Mouse (Mus musculus): Measurements from ENCODE around the gene Myo1b. TPM values are rescaled to one million over a fixed set of nuclear protein-coding genes. Genes with fewer than 3 reads are reported as not detected.

Gene Myo1b
- total and polyA plus RNA-seq, 3 experiments = not detected

DNA sequence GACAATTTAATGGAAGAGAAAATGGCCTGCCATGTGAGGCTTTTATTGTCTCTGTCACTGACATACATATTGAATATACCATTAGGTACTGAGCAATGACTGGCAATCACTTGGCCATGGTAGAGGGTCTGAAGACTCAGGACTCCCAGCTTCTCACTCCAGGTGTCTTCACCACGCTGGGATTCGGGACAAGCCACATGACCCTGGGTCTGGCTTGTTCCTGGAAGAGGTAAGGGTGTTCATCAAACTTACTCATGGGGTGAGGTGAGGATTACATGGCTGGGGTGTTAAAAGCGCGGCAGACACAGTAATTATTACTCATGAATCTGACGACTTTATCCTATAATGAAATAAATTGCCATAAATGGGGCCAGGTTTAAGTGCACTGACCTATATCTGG is 405 bp upstream of the Myo1b start:
- DNase-seq (ENCODE audit: low read depth, low spot score) = no peak
- H3K36me3 ChIP-seq (ENCODE audit: control insufficient read depth in 1 of 2, insufficient read depth in 2 of 2, low read length in 2 of 2) = no peaks in the 10 kb centered on the region
- TF ChIP-seq ELF1 (IDR thresholded peaks at IDR 0.05; ENCODE audit: low read depth, low read length) (no peak), MAZ (IDR thresholded peaks at IDR 0.05; ENCODE audit: low read depth, low read length) (no peak), RAD21 (IDR thresholded peaks at IDR 0.05; ENCODE audit: low read depth, low read length) (no peak), ZC3H11A (IDR thresholded peaks at IDR 0.05; ENCODE audit: low read depth, low read length) (no peak), MEF2A (IDR thresholded peaks at IDR 0.05; ENCODE audit: extremely low read depth, insufficient replicate concordance, low read depth, low read length, poor library complexity, severe bottlenecking) (no peak), ZMIZ1 (IDR thresholded peaks at IDR 0.05; ENCODE audit: low read depth, low read length) (no peak), CTCF (IDR thresholded peaks at IDR 0.05 in 2 of 3, conservative IDR thresholded peaks at IDR 0.05 in 1 of 3; ENCODE audit: control insufficient read depth in 1 of 3, insufficient read depth in 1 of 3, low read depth in 2 of 3, low read length in 3 of 3, poor library complexity in 1 of 3, severe bottlenecking in 1 of 3) (no peak), POLR2AphosphoS2 (IDR thresholded peaks at IDR 0.05; ENCODE audit: low read length) (no peak), UBTF (IDR thresholded peaks at IDR 0.05; ENCODE audit: borderline replicate concordance, insufficient read depth, low read depth, low read length) (no peak), USF1 (IDR thresholded peaks at IDR 0.05; ENCODE audit: low read depth, low read length) (no peak), ZKSCAN1 (IDR thresholded peaks at IDR 0.05; ENCODE audit: low read depth, low read length) (no peak), KAT2A (conservative IDR thresholded peaks at IDR 0.05; ENCODE audit: low read depth, low read length) (no peak), SIN3A (IDR thresholded peaks at IDR 0.05; ENCODE audit: low read length) (no peak)
- H3K27me3 ChIP-seq (ENCODE audit: control insufficient read depth in 1 of 2, insufficient read depth in 2 of 2, low read length in 2 of 2) = no peaks in the 10 kb centered on the region
- H3K4me1 ChIP-seq (ENCODE audit: control insufficient read depth in 1 of 2, insufficient read depth in 2 of 2, low read length in 2 of 2) = no peaks in the 10 kb centered on the region
- H3K9ac ChIP-seq (ENCODE audit: control insufficient read depth, low read depth, low read length, poor library complexity, severe bottlenecking) = no peak overlapping the region
- no peak overlapping the region for H3K27ac ChIP-seq (ENCODE audit: control insufficient read depth, low read depth, low read length)
- H3K4me3 ChIP-seq (ENCODE audit: control insufficient read depth in 1 of 2, insufficient read depth in 1 of 2, low read depth in 2 of 2, low read length in 2 of 2) = no peak overlapping the region
- no peaks in the 10 kb centered on the region for H3K9me3 ChIP-seq (replicated peaks; ENCODE audit: insufficient read depth, low read length)
- no peaks in the 10 kb centered on the region for H3K79me2 ChIP-seq (ENCODE audit: control insufficient read depth, insufficient read depth, low read length, poor library complexity)

DNA sequence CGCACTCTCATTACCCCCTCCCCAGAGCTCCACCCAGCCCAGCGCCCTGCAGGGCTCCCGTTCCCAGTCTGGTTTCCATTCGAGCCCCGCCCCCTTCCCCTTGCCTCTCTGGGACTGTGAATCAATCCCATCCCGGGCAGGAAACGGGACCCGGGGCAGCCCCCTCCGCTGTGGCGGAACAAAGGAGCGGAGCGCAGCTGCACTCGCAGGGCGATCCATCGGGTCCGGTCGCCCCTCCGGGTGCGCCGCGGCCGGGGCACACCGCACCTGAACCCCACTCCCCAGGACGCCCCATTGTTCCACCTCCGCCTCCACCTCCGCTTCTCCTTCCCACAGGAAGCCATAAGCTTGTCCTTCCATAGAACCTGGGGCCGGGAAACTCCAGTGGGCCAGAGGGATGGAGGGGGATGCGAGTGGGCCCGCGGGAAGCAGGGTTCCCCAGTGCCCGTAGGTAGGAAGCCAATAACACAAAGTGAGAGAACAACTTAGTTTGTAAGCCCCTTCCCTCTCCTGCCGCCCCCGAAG is 758 bp downstream of the Myo1b start:
- no peak for TF ChIP-seq POLR2AphosphoS2 (IDR thresholded peaks at IDR 0.05; ENCODE audit: low read length)
- no peak for TF ChIP-seq E2F4 (IDR thresholded peaks at IDR 0.05; ENCODE audit: borderline replicate concordance, low read depth, low read length)
- TF ChIP-seq RAD21 (IDR thresholded peaks at IDR 0.05; ENCODE audit: low read depth, low read length) = no peak
- TF ChIP-seq KAT2A (conservative IDR thresholded peaks at IDR 0.05; ENCODE audit: low read depth, low read length) = no peak
- TF ChIP-seq POLR2AphosphoS5 (IDR thresholded peaks at IDR 0.05; ENCODE audit: borderline replicate concordance, low read depth, low read length) = no peak
- TF ChIP-seq JUND (IDR thresholded peaks at IDR 0.05; ENCODE audit: low read depth, low read length) = no peak
- no peak for TF ChIP-seq BHLHE40 (IDR thresholded peaks at IDR 0.05; ENCODE audit: borderline replicate concordance, low read depth, low read length)
- no peaks in the 10 kb centered on the region for H3K79me2 ChIP-seq (ENCODE audit: control insufficient read depth, insufficient read depth, low read length, poor library complexity)
- no peaks in the 10 kb centered on the region for H3K4me1 ChIP-seq (ENCODE audit: control insufficient read depth in 1 of 2, insufficient read depth in 2 of 2, low read length in 2 of 2)
- H3K36me3 ChIP-seq (ENCODE audit: control insufficient read depth in 1 of 2, insufficient read depth in 2 of 2, low read length in 2 of 2) = no peaks in the 10 kb centered on the region
- H3K9me3 ChIP-seq (replicated peaks; ENCODE audit: insufficient read depth, low read length) = no peaks in the 10 kb centered on the region
- no peak overlapping the region for H3K27ac ChIP-seq (ENCODE audit: control insufficient read depth, low read depth, low read length)
- no peaks in the 10 kb centered on the region for H3K27me3 ChIP-seq (ENCODE audit: control insufficient read depth in 1 of 2, insufficient read depth in 2 of 2, low read length in 2 of 2)
- no peak overlapping the region for H3K4me3 ChIP-seq (ENCODE audit: control insufficient read depth in 1 of 2, insufficient read depth in 1 of 2, low read depth in 2 of 2, low read length in 2 of 2)
- no peak overlapping the region for H3K9ac ChIP-seq (ENCODE audit: control insufficient read depth, low read depth, low read length, poor library complexity, severe bottlenecking)
- DNase-seq (ENCODE audit: low read depth, low spot score) = no peak

Measured in MEL (cell line).